Comparison of ENCODE assay signal across 21 mouse cellular contexts in the genomic region with DNA sequence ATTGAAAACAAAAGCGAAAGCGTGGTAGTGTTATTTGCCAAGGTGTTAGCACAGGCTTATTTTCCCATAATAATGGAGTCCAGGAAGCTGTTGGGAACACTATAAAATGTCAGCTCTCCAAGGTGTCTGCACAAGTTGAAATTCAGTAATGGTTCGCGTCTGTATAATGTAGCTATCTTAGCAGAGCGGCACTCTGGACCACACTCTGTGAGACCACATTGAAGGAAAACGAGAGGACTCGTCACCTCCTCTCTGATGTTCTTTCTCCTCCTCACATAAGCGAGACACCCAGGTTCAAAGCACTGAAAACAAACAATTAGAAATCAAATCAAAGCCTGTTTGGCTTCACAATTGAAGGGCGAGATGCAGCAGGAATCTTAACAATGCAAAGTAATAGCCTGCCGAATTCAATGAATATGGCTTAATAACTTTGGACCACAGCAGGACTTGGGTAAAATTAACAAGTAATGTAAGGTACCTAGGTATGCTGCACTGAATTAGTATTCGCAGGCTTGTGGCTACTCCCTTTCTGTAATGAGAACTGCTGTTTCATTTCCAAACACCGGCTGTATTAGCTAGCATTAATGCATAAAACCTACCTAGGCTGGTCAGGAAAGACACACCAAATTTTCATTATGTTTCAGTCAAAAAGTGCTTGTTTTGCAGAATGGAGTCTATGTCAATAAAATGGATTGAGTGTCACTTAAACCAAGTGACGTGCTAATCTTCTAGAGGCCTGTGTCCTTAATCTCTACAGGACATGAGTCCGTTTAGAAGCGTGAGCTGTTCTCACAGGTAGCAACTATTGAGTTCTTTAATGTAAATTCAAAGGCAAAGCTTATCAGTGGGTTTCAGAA. TPM values are rescaled to one million over a fixed set of nuclear protein-coding genes. Genes with fewer than 3 reads are reported as not detected.
DNase-seq lines count a peak whose midpoint lies in the region; ATAC-seq and TF ChIP-seq lines count a peak whose summit lies in the region.
"Had no signal": no experiment of that assay in that cellular context is flagged by ENCODE, and none has a peak within 500 bp of the region (broad histone marks: within the 10 kb centered on the region; RNA-seq: fewer than 3 reads in every experiment).

No protein-coding gene starts in this region.

- no peaks in the 10 kb centered on the region for H3K36me3 ChIP-seq in limb, embryonic 13.5 days
- H3K36me3 ChIP-seq in midbrain, postnatal 0 days (ENCODE audit: insufficient read depth, low read length): no peaks in the 10 kb centered on the region
- H3K36me3 ChIP-seq in neural tube, embryonic 15.5 days: no peaks in the 10 kb centered on the region
- H3K36me3 ChIP-seq: hindbrain, embryonic 12.5 days had no signal

- intact Hi-C loops in gastrocnemius, adult 2 months (cut with DNase I): no loop called here

- no peaks in the 10 kb centered on the region for H3K9me3 ChIP-seq in limb, embryonic 13.5 days
- H3K9me3 ChIP-seq in midbrain, postnatal 0 days (ENCODE audit: low read length): no peaks in the 10 kb centered on the region
- H3K9me3 ChIP-seq in neural tube, embryonic 15.5 days (replicated peaks): no peaks in the 10 kb centered on the region
- H3K9me3 ChIP-seq: hindbrain, embryonic 12.5 days had no signal

- no peaks in the 10 kb centered on the region for H3K27me3 ChIP-seq in limb, embryonic 13.5 days
- no peaks in the 10 kb centered on the region for H3K27me3 ChIP-seq in midbrain, postnatal 0 days (ENCODE audit: insufficient read depth, low read length)
- no peaks in the 10 kb centered on the region for H3K27me3 ChIP-seq in neural tube, embryonic 15.5 days (replicated peaks)
- H3K27me3 ChIP-seq: hindbrain, embryonic 12.5 days had no signal

- WGBS in limb, embryonic 13.5 days: 51% methylated on average over 15 of the region's 15 CpGs
- 51% methylated on average over 15 of the region's 15 CpGs for WGBS in midbrain, postnatal 0 days
- 72% methylated on average over 15 of the region's 15 CpGs for WGBS in neural tube, embryonic 15.5 days

- no peak for DNase-seq in gastrocnemius, adult 2 months
- no peak for DNase-seq in gastrocnemius, adult 8-10 months (ENCODE audit: low spot score in 2 of 2)
- no peak for DNase-seq in layer of hippocampus, adult 2 months (ENCODE audit: low spot score in 2 of 2)
- DNase-seq in layer of hippocampus, postnatal 36 days: no peak
- no peak for DNase-seq in midbrain, postnatal 0 days (ENCODE audit: low spot score)
- no peak for DNase-seq in lung, postnatal 14 days
- DNase-seq: adrenal gland, postnatal 14 days; B cell, adult 2 months; cerebellum, adult 2 months; kidney, adult 8-10 months; kidney, postnatal 25 days; spleen, adult 18-20 months; thymus, adult 2 months had no signal

- H3K9ac ChIP-seq in limb, embryonic 13.5 days: no peak overlapping the region
- H3K9ac ChIP-seq in midbrain, postnatal 0 days (replicated peaks; ENCODE audit: low read length, poor library complexity, severe bottlenecking): no peak overlapping the region
- no peak overlapping the region for H3K9ac ChIP-seq in neural tube, embryonic 15.5 days (replicated peaks)
- H3K9ac ChIP-seq: hindbrain, embryonic 12.5 days; liver, embryonic 14.5 days had no signal

- H3K27ac ChIP-seq in gastrocnemius, adult 2 months: no peak overlapping the region
- H3K27ac ChIP-seq in layer of hippocampus, adult 2 months: no peak overlapping the region
- H3K27ac ChIP-seq in limb, embryonic 13.5 days: no peak overlapping the region
- H3K27ac ChIP-seq in midbrain, postnatal 0 days (ENCODE audit: low read depth, low read length): no peak overlapping the region
- no peak overlapping the region for H3K27ac ChIP-seq in neural tube, embryonic 15.5 days (replicated peaks)
- H3K27ac ChIP-seq: hindbrain, embryonic 12.5 days; liver, embryonic 14.5 days had no signal

- peak overlapping the region; percentile 54 for H3K4me3 ChIP-seq in gastrocnemius, adult 2 months
- H3K4me3 ChIP-seq in layer of hippocampus, adult 2 months: peak overlapping the region; percentile 24
- H3K4me3 ChIP-seq in limb, embryonic 13.5 days: peak overlapping the region; percentile 23
- no peak overlapping the region for H3K4me3 ChIP-seq in midbrain, postnatal 0 days (ENCODE audit: low read depth, low read length)
- no peak overlapping the region for H3K4me3 ChIP-seq in neural tube, embryonic 15.5 days (replicated peaks)
- H3K4me3 ChIP-seq: hindbrain, embryonic 12.5 days had no signal

- ATAC-seq in limb, embryonic 13.5 days (ENCODE audit: low FRiP score, low read depth): no peak
- no peak; the same call in 1 of the 2 replicates for ATAC-seq in midbrain, postnatal 0 days (ENCODE audit: low FRiP score)
- ATAC-seq in neural tube, embryonic 15.5 days (ENCODE audit: low FRiP score): no peak
- ATAC-seq: inflammation-experienced regulatory T-cells, adult 6 months; lung, postnatal 0 days had no signal

- 0 out of 2 replicates have a peak, but pooled peaks cover 5% of the 10 kb centered on the region for H3K4me1 ChIP-seq in limb, embryonic 13.5 days
- no peaks in the 10 kb centered on the region for H3K4me1 ChIP-seq in midbrain, postnatal 0 days (ENCODE audit: insufficient read depth, low read length)
- no peaks in the 10 kb centered on the region for H3K4me1 ChIP-seq in neural tube, embryonic 15.5 days
- H3K4me1 ChIP-seq: hindbrain, embryonic 12.5 days had no signal

- H3K4me2 ChIP-seq in limb, embryonic 13.5 days (replicated peaks): peak overlapping the region; percentile 48
- H3K4me2 ChIP-seq in midbrain, postnatal 0 days (ENCODE audit: low read depth, low read length, poor library complexity, severe bottlenecking): 0 out of 2 replicates have a peak overlapping the region, but pooled peaks have one; percentile 26
- no peak overlapping the region for H3K4me2 ChIP-seq in neural tube, embryonic 15.5 days
- H3K4me2 ChIP-seq: hindbrain, embryonic 12.5 days had no signal

- no peak for TF ChIP-seq CTCF in gastrocnemius, adult 2 months (IDR thresholded peaks at IDR 0.05)
- TF ChIP-seq CTCF in layer of hippocampus, adult 2 months (conservative IDR thresholded peaks at IDR 0.05): no peak
- no peak for TF ChIP-seq CTCF in midbrain, postnatal 0 days (IDR thresholded peaks at IDR 0.05)

RNA-seq across cellular contexts. Expression of gene Pabpc4l, which starts 42.3 kb away (rescaled TPM):
- total RNA-seq in gastrocnemius, adult 2 months (2021): under 1 TPM in 1 of 2 experiments, not detected in 1; 0.25 TPM
- total RNA-seq in gastrocnemius, adult 8-10 months (2022): under 1 TPM in 3 of 4 experiments, not detected in 1; 0.08 to 0.29 (median 0.29) TPM
- 1 to 10 TPM in 1 of 2 experiments, under 1 TPM in 1; 0.61 to 1.2 TPM for total RNA-seq in layer of hippocampus, adult 2 months (2021)
- under 1 TPM; 0.40 to 0.46 TPM for total RNA-seq in layer of hippocampus, postnatal 36 days (2021)
- polyA plus RNA-seq in limb, embryonic 13.5 days (2015; fragmentation: Nextera tagmentation; extraction: Ambion mirVana): 29.0 and 32.3 TPM in 2 replicates
- 0.90 and 1.6 TPM in 2 replicates for total RNA-seq in midbrain, postnatal 0 days (2014; rRNA removed)
- 1.0 and 1.6 TPM in 2 replicates for polyA plus RNA-seq in midbrain, postnatal 0 days (2015; fragmentation: Nextera tagmentation; extraction: Ambion mirVana)
- polyA plus RNA-seq in neural tube, embryonic 15.5 days (2015; fragmentation: Nextera tagmentation; extraction: Ambion mirVana): 2.4 and 4.5 TPM in 2 replicates
- total RNA-seq: granulocyte monocyte progenitor cell, adult 5-6 weeks; megakaryocyte, adult 5-6 weeks had no signal
- polyA plus RNA-seq: inflammation-experienced regulatory T-cells, adult 6 months had no signal

Comparison
In these comparisons a context has a peak if more than half of its experiments do, and no peak if none do; other contexts are left out.
1. H3K4me3 ChIP-seq: peak in gastrocnemius, adult 2 months (single experiment), layer of hippocampus, adult 2 months (single experiment) and limb, embryonic 13.5 days (single experiment); none in midbrain, postnatal 0 days (single experiment) and neural tube, embryonic 15.5 days (single experiment).